Mouse (Mus musculus) 416B (cell line): ENCODE data around the gene Asb6.

Experiments used
- DNase-seq: peaks from one replicate; pipeline ENCODE4 v3.0.0; 2011; ENCODE audit warnings: low read depth

Asb6 gene

GRCm38 (mm10) chr2:30796382-30796781 is 33.8 kb downstream of the Asb6 start:
- peak; percentile 92 for DNase-seq

DNA sequence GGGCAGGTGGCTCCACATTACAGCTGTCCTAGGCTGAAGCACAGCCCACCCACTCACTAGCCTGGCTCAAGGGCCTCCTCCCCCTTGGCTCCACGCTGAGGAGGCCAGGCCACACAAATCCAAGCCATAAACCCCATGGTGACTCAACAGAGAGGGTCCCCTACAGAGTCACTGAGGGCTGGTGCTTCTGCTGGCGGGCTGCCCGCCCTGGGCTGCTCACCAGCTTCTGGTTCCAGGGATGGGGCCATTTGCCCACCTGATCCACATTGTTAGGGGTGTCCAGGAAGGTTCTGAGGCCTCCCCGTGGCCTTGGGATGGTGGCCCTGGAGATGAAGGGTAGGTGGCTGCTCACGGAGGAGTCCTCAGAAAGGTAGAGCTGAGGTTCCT is 34.3 kb downstream of the Asb6 start:
- no peak for DNase-seq

GRCm38 (mm10) chr2:30795271-30795888 is 34.8 kb downstream of the Asb6 start:
- no peak for DNase-seq

DNA sequence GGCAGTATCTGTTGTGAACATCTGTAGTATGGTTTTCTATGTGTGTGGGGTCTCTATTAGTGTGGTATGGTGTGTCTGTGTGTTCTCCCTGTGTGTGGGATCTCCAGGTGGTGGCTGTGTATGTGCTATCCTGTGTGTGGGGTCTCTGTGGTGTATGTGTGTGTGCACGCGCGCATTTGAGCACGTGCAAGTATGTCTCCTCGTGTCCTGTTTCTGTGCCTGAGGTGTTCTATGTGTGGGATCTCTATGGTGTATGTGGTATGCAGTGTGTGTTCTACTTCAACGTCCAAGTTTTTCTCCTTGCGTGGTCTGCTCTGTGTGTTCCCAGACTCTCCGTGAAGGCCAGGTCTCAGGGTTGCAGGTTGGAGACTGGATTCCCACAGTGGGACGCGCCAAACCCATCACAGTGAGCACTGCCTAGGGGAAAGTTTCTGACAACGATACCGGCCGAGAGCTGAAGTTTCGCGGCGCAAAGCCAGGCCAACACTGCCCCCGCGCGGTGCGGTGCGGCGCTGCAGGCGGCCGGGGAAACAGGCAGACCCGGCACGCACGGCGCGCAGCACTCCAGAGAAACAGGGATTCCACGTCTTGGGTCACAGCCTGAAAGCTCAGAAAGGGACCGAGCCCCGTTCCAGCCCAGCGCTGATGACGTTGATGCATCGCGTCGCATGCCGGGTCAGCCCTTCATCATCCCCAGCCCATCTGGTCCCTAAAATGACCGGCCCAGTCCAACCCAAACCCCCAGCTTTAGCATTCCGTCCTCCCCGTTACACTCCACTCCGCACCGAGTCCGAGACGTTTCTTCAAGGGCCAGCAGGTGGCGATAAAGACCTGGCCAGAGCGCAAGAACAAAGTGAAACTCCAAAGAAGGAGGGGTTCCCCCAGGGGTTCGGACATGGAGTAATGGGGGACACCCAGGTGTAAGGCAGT is 35.7 kb downstream of the Asb6 start:
- peak; percentile 94 for DNase-seq

DNA sequence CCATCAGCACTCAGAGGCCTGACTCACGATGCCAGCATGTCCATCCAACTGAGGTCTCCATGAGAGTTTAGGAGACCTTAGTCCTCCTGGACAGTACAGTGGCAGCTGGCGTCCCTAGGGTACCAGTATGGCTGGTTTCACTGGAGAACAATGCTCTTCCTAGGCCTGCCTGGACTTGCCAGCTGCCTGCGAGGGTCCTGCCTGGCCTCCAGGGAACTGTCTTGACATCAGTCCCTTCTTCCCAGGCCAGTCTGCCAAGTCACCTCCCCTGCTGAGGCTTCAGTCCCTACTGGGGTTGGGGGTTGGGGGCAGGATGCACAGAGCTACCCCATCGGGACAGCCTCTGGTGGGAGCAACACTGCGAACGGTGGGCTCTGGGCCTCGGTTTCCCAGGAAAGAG is 38.1 kb downstream of the Asb6 start:
- DNase-seq = no peak

DNA sequence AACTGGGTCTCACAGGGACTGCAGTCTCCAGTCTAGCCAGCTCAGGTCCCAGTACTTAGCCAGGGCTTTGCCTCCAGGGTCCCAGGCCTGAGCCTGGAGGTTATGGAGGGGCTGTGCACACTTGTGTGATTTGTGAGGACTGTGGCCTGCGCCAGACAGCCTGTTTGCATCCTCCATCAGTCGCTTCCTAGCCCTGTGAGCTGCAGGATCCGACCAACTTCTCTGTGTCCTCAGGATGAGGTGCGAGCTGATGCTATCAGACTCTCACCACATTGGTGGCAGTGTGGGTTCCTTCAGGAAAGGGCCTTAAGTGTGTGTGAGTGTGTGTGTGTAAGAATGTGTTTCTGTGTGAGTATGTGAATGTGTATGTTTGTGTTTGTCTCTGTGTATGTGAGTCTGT is 42.7 kb downstream of the Asb6 start:
- DNase-seq = peak; percentile 44

DNA sequence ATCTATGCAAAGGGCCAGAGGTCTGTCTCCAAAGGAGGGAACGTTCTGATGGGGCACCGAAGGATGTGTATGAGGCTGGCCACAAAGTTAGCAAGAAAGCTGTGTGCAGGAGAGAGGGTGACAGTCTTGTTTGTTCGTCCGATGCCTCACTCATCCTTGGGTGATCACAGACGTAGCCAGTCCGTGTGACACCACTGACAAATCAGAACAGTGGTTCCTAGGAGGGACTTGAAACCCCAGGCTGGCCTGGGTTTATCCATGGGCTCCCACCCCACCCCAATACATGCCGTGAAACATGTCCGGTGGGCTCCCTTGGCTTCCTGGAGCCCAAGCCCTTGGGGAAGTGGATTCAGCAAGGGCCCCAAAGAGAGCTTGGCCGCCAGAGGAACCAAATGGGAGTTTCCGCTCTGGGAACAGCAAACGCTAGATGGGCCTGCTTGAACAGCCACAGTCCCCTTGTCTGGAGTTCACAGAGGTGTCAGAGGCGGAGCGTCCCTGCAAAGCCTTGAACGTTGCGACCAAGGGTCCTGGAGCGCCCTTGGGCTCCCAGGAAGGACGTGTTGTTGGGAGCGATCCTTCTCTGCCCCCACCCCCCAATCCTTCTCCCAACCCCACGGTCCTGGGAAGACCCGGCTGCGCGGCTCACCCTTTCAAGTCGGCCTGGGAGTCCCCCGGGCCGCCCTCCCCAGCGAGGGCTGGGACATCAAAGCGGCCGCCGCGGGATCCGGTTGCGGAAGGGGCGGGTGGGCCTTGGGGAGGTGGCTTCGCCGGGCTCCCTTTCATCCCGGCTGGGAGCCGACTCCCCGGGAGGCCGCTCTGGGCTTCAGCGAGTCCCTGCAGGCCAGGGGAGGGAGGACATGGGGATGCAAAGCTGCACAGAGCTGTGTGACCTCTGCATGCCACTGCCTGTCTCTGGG is 45.8 kb downstream of the Asb6 start:
- no peak for DNase-seq

- peak; percentile 83 for DNase-seq
Measured at GRCm38 (mm10) chr2:30783346-30783745, 46.8 kb downstream of the Asb6 start.

GRCm38 (mm10) chr2:30782312-30783290 is 47.5 kb downstream of the Asb6 start:
- no peak for DNase-seq

- no peak for DNase-seq
Measured at GRCm38 (mm10) chr2:30779241-30779640, 50.9 kb downstream of the Asb6 start.

- no peak for DNase-seq
Measured at GRCm38 (mm10) chr2:30778235-30778634, 51.9 kb downstream of the Asb6 start.

GRCm38 (mm10) chr2:30777266-30777665 is 52.9 kb downstream of the Asb6 start:
- no peak for DNase-seq

DNA sequence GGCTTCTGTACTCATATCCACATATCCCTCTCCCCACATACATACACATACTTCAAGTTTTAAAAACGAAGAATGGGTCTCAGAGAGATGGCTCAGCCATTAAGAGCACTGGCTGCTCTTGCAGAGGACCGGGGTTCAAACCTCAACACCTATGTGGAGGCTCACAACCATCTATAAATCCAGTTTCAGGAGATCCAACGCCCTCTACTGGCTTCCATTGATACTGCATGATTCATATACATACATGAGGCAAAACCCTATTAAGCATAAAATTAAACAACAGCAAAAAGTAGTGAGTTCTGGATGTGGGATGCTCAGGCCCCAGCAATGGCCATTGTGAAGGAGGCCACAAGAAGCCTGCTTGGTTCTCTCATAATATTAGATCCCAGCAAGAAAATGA is 54.2 kb downstream of the Asb6 start:
- DNase-seq = peak; percentile 48

DNA sequence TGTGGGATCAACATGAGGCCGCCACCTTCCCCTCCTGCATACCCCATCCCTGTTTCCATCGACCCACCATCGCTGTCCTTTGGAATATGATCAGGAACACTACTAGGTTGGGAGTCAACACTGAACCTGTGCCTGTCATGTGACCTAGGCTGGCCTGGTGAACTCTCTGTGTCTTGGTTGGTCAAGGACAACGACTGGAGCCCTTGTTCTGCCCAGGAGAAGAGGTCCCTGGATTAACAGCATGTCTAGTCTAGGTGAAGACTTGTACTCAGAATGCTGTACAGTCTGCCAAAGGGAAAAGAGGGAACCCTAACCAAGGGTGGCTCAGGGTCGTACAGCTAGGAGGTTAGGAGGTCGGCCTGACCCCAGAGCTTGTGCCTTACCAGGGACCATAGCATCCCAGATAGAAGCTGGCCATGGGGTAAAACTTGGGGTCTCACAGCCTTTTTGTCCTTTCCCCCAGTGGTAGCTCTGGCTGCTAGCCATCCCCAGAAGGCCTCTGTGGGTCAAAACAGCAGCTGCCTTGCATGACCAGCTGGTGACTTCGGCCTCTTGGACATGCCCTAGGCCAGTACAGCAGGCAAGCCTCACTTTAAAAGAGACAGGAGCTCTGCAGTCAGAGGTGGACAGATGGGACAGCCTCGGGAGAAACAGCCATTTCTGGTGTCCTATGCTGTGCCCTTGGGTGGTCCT is 56.7 kb downstream of the Asb6 start:
- DNase-seq = no peak
